Mouse (Mus musculus) G1E (cell line): ENCODE data around the gene Slc32a1.

Experiments used
- CTCF ChIP-seq: IDR thresholded peaks from 2 replicates; pipeline ENCODE4 v1.5.1; 2012; ENCODE audit warnings: low read depth, low read length, inconsistent platforms, mixed read lengths
- GATA1 ChIP-seq: IDR thresholded peaks from 2 replicates; pipeline ENCODE4 v1.6.1; 2012; ENCODE audit warnings: borderline replicate concordance, low read length, inconsistent platforms, mixed read lengths

DNA sequence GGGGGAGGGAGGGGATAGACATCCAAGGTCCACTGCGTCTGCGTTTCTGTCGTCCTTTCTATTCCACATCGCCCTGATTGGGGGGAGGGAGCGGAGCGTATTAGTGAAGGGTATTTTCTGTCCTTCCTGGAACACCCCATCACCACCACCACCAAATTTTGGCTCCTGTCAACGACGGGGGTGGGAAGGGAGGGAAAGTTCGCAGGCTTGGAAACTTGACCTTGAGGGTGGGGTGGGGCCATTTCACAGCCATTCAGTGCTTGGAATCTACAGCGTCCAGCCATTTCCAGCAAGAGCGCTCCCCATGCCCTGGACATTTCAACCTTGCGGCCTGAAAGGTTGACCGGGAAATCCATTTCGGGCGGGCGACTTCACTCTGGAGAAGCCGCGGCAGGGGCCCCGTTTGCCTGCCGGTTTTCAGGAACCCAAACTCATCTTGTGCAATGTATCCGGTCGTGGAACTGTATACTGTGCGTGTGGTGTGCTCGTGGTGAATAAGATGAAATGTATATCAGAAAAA lies 4.7 kb downstream of the Slc32a1 start:
- no peak for TF ChIP-seq GATA1
- TF ChIP-seq CTCF, result no peak
